Mouse (Mus musculus): ENCODE results near the gene Ube2e2. TPM values are rescaled to one million over a fixed set of nuclear protein-coding genes. Genes with fewer than 3 reads are reported as not detected.
A peak's percentile ranks its signal among the peaks of the same experiment; 100 is the strongest.
"Not testable (repeated sequence)": the region's sequence is repeated elsewhere in the genome, so short reads cannot be mapped to it uniquely, and the experiment has no call there.

Ube2e2 gene
- total RNA-seq, 1 experiment from 2014 or later: 14.0 TPM

- ATAC-seq (replicated peaks; ENCODE audit: low read depth, poor library complexity, severe bottlenecking): no peak
These were observed 139.5 kb downstream of the Ube2e2 start for GRCm38 (mm10) chr14:18754595-18754994.

- ATAC-seq (replicated peaks; ENCODE audit: low read depth, poor library complexity, severe bottlenecking): no peak
These were observed 140.1 kb downstream of the Ube2e2 start for GRCm38 (mm10) chr14:18754001-18754400.

GRCm38 (mm10) chr14:18731154-18731553, 162.9 kb downstream of the Ube2e2 start:
- no peak for ATAC-seq (replicated peaks; ENCODE audit: low read depth, poor library complexity, severe bottlenecking)

- ATAC-seq (replicated peaks; ENCODE audit: low read depth, poor library complexity, severe bottlenecking): no peak
These were observed 173.2 kb downstream of the Ube2e2 start for GRCm38 (mm10) chr14:18720601-18721591.

DNA sequence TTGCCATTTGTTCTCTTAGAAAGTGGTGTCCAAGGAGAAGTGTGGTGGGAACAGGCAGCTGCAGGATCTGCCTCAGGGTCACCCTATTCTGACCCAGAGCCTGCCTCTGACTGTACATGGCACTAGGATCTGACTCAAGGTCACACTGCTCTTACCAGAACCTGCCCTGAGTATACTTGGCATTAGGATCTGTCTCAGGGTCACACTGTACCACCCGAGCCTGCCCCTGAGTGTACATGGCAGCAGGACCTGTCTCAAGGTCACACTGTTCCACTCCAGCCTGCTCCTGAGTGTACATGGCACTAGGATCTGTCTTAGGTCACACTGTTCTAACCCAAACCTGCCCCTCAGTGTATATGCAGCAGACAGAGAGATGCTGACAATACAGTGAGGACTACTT, 177.1 kb downstream of the Ube2e2 start:
- no peak for ATAC-seq (replicated peaks; ENCODE audit: low read depth, poor library complexity, severe bottlenecking)

GRCm38 (mm10) chr14:18715529-18715928, 178.5 kb downstream of the Ube2e2 start:
- no peak for ATAC-seq (replicated peaks; ENCODE audit: low read depth, poor library complexity, severe bottlenecking)

- no peak for ATAC-seq (replicated peaks; ENCODE audit: low read depth, poor library complexity, severe bottlenecking)
These were observed 196.3 kb downstream of the Ube2e2 start for GRCm38 (mm10) chr14:18697662-18698225.

GRCm38 (mm10) chr14:18696418-18696817, 197.6 kb downstream of the Ube2e2 start:
- not testable (repeated sequence) for ATAC-seq (replicated peaks; ENCODE audit: low read depth, poor library complexity, severe bottlenecking)

GRCm38 (mm10) chr14:18678121-18678836, 215.8 kb downstream of the Ube2e2 start:
- ATAC-seq (replicated peaks; ENCODE audit: low read depth, poor library complexity, severe bottlenecking): no peak

GRCm38 (mm10) chr14:18670712-18671111, 223.4 kb downstream of the Ube2e2 start:
- ATAC-seq (replicated peaks; ENCODE audit: low read depth, poor library complexity, severe bottlenecking): no peak

GRCm38 (mm10) chr14:18669301-18669935, 224.6 kb downstream of the Ube2e2 start:
- ATAC-seq (replicated peaks; ENCODE audit: low read depth, poor library complexity, severe bottlenecking): no peak

GRCm38 (mm10) chr14:18668309-18668708, 225.8 kb downstream of the Ube2e2 start:
- ATAC-seq (replicated peaks; ENCODE audit: low read depth, poor library complexity, severe bottlenecking): not testable (repeated sequence)

DNA sequence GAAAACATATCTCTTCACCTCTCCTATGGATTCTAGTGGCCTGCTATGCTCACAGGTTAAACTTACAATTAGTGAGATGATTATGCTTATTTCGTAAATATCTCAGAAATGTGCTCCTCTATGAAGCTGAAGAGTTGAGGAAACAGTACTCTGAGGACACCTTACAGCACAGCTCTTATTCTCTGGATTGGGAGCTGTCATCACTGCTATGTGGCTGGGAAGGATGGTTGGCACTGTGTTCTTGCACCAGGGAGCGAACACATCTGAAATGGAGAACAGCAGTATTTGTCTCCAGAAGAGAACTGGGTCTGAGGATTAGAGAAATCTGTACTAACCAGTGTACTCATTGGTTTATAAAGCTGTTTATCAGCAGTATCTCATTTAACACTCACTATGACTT, 226.3 kb downstream of the Ube2e2 start:
- no peak for ATAC-seq (replicated peaks; ENCODE audit: low read depth, poor library complexity, severe bottlenecking)

DNA sequence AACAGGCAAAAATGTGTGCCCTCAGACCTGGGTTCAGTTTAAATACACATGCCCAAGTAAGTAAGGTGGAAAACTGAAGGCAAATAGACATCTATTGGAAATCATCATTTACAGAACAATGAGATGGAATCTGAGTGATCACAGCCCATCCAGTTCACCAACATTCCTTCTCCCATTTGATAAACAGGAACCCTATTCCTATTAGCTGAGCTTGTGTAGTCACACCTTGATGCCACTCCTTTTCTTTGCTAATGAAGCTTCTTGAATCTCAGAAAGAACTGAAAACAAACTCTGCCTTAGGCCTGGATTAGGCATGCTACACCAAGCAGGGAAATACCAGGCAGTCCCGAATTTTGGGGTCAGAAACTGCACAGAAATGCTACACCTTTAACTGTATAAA, 227.8 kb downstream of the Ube2e2 start:
- no peak for ATAC-seq (replicated peaks; ENCODE audit: low read depth, poor library complexity, severe bottlenecking)

DNA sequence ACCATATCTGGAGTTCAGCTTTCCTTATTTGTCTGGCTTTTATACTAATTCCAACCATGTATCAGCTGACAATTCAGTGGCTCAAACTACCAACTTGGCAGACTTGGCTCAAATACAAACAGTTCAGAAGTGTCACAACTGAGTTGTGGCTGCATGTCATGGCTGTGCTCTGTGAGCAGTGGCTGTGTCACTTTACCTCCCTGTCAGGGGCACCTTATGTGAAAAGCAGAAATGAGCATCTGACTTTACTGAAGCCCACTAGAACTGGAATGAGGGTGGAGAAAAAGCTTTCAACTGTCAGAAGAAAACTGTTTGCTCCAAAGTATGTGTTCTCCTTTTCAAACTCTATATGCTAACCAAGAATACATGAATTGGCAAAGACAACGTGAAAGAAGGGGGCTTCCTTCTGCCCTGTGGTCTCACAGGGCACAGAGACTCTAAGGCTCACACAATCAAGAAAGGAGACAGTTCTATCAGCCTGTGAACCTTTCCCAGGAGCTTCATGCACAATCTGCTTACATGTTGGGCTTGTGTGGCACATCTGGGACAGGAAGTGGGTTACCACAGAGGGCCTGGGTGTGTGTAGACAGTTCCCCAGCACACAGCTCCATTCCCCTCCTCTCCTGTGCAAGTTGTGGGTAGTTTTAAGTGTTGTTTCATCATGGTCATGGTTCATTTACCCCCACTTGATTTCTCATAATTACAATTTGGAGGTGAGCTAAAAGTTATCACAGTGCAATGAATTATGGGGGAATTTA, 228.6 kb downstream of the Ube2e2 start:
- ATAC-seq (replicated peaks; ENCODE audit: low read depth, poor library complexity, severe bottlenecking): peak; percentile 99

DNA sequence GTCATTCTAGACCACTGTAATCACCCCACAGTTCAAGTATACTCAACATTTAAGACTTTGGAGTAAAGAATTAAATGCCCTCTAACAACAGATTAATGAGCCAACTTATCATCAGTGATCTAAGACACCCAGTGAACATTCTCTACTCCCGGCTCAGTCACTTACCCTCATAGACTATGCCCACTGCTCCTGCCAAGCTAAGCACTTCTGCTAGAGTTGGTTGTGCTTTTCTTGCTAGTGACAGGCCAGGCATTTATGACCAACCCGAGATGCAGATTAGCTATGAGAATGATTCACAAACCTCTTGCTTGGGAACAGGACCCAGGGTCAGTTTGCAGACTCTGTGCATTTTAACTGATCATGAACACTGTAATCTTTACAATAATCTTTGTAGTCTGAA, 230.4 kb downstream of the Ube2e2 start:
- ATAC-seq (replicated peaks; ENCODE audit: low read depth, poor library complexity, severe bottlenecking): no peak

- no peak for ATAC-seq (replicated peaks; ENCODE audit: low read depth, poor library complexity, severe bottlenecking)
These were observed 236.0 kb downstream of the Ube2e2 start for GRCm38 (mm10) chr14:18657777-18658753.

DNA sequence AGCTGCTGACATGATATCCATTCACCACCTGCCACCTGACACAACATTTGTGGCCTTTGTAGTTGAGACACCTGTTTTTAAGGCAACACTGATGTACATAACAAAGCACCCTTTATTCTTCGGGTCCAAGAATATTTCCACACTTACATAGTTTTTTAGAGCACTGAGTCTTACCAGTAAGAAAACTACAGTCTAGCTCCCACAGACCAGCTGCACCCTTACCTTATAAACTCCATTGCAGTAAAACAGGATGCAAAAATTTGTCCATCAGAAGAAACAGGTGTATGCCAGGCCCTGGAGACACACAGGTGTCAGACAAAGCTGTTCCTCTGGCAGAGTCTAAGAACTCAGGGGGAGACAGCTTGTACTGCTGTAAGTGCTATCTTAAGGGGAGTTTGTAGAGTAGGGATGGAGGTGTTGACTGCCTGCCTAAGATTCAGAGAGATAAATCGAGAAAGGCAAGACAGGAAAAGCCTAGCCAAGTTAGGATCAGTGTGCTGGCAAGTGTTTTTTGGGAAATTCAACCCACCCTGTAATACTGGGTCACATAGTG, 244.9 kb downstream of the Ube2e2 start:
- no peak for ATAC-seq (replicated peaks; ENCODE audit: low read depth, poor library complexity, severe bottlenecking)

Measured in common myeloid progenitor, adult 5-6 weeks (primary cell).